Mouse (Mus musculus): ENCODE data around the gene Fam240a.

DNA sequence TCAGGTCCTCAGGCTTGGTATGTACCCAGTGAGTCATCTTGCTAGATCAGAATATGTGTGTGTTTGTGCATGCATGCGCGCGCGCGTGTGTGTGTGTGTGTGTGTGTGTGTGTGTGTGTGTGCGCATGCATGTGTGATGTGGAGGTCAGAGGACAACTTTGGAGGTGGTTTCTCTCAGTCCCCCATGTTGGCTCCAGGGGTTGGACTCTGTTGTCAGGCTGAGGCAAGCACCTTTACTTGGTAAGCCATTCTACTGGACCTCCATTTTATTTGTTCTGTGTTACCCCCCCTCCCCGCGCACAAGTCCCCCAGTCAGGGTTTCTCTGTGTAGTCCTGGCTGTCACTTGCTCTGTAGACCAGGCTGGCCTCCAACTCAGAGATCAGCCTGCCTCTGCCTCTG lies 44.7 kb upstream of the Fam240a start:
- no peak for TF ChIP-seq CTCF (IDR thresholded peaks at IDR 0.05; ENCODE audit: borderline replicate concordance, insufficient read depth, low read length)
- TF ChIP-seq POLR2A (IDR thresholded peaks at IDR 0.05; ENCODE audit: low read depth, low read length) = no peak

All from embryonic fibroblast, embryonic 13.5 days (primary cell).